Mouse (Mus musculus) cerebral cortex, adult 2 months (tissue): ENCODE results near the gene Gm5624.

Source experiments
- WGBS: fragments of 180-500 bp; shearing (Covaris S2); methylation state at CpG from one replicate; pipeline ENCODE4 v1.1.7; 2018; 5-methylcytosine and 5-hydroxymethylcytosine counted together

Gene Gm5624

GRCm38 (mm10) chr14:44627737-44628136, at the start of gene Gm5624:
Gene Gm5624 (minus strand): TSS chr14:44627938.
- 77% methylated on average over 4 of the region's 4 CpGs for WGBS

- 89% methylated on average over 2 of the region's 2 CpGs for WGBS
These were observed 36.0 kb downstream of the Gm5624 start for GRCm38 (mm10) chr14:44591765-44592164.

- 94% methylated on average over 4 of the region's 4 CpGs for WGBS
These were observed 44.9 kb downstream of the Gm5624 start, which contains the start of gene Gm8247 for GRCm38 (mm10) chr14:44582853-44583252. Gene Gm8247 (plus strand): TSS chr14:44583153.

- 90% methylated on average over 5 of the region's 5 CpGs for WGBS
These were observed 79.8 kb downstream of the Gm5624 start for GRCm38 (mm10) chr14:44547961-44548360.

DNA sequence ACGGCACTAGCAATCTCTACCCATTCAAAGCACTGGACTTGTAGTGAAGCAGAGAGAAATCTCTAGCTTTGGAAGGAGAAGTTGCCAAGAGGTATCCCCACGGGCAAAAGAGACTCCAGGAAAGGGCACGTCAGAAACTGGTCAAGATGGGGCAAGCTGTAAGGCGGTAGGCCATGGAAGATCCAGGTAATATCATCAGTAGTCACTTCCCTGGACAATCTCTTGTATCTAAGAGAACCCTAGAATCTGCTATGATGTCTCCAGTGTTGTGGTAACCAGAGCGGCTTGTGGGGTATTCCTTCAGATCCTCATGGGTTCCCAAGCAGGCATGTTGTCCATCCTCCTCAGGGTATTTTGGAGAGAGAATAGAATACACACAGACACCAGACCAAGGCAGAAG, 109.8 kb downstream of the Gm5624 start, which contains the start of gene Gm17093:
Gene Gm17093 (plus strand): TSS at position 301 of the 400 bp plus-strand sequence.
- whole genome bisulfite sequencing = 86% methylated on average over 5 of the region's 5 CpGs
